Mouse (Mus musculus): ENCODE measurements around the gene Gm20388. TPM values are rescaled to one million over a fixed set of nuclear protein-coding genes. Genes with fewer than 3 reads are reported as not detected.
A peak's percentile ranks its signal among the peaks of the same experiment; 100 is the strongest.

The Gm20388 gene
- total RNA-seq, 1 experiment from 2014 or later, result 3.6 TPM

DNA sequence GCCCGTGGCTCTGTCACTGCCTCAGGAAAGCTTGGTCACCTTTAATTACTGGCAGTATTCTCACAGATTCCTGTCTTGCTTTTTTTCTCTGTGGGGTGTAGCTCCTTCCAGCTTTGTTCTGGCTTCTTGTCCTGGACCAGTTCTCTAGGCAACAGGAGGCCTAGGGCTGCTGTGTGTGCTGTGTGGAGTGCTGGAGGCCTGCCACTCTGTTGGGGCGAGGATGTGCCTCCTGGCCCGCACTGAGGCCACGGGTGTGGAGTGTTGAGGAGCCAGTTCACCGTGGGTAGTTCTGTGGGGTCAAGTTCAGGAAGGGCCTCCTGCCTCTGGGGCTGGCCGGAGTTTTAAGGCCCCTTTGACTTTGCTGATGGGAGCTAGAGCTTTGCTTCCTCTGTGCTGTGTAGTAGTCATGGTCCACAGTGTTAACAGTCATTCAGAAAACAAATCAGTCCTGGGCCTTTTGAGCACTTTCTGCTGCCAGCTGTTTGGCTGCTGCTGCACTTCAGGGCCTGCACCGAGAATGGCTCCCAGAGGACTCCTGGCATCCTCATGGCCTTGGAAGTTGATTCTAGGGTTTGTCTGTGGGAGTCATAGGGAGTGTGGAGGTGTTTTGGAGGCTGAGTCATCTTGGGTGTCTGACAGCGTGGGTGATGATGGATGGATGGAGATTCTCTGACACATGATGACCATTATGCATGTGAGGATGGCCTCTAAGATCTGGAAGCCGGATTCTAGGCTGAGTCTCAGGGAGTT lies 2080.0 kb downstream of the Gm20388 start:
- peak; percentile 30 for DNase-seq

- no peak for DNase-seq
These were observed 2081.0 kb downstream of the Gm20388 start for GRCm38 (mm10) chr8:121991611-121992010.

GRCm38 (mm10) chr8:121992911-121993310 lies 2082.3 kb downstream of the Gm20388 start:
- DNase-seq, result no peak

- no peak for DNase-seq
These were observed 2084.5 kb downstream of the Gm20388 start for GRCm38 (mm10) chr8:121995112-121995511.

- no peak for DNase-seq
These were observed 2085.3 kb downstream of the Gm20388 start for GRCm38 (mm10) chr8:121995895-121996294.

GRCm38 (mm10) chr8:121998631-121999030 lies 2088.0 kb downstream of the Gm20388 start:
- no peak for DNase-seq

GRCm38 (mm10) chr8:121999211-121999610 lies 2088.6 kb downstream of the Gm20388 start:
- DNase-seq, result no peak

GRCm38 (mm10) chr8:122001339-122002115 lies 2090.9 kb downstream of the Gm20388 start:
- DNase-seq, result no peak

- no peak for DNase-seq
These were observed 2093.0 kb downstream of the Gm20388 start for GRCm38 (mm10) chr8:122003646-122004045.

DNA sequence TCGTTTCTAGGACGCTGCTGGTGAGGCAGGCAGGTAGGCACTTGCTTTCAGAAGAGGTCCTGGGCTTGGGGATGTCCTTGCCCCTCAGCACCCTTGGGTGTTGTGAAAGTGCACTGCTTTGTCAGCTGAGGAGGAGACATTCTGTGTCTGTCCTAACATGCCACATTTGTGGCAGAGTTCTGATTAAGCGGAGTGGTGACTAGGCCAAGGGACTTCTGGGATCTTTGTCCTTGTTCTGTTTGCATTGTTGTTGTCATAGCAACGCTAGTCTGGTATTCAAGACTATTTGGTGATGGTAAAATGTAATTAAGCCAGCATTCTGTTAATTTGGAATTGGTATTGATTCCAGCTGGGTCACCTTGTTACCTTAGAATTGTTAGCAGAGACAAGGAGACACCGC lies 2093.5 kb downstream of the Gm20388 start:
- DNase-seq, result no peak

DNA sequence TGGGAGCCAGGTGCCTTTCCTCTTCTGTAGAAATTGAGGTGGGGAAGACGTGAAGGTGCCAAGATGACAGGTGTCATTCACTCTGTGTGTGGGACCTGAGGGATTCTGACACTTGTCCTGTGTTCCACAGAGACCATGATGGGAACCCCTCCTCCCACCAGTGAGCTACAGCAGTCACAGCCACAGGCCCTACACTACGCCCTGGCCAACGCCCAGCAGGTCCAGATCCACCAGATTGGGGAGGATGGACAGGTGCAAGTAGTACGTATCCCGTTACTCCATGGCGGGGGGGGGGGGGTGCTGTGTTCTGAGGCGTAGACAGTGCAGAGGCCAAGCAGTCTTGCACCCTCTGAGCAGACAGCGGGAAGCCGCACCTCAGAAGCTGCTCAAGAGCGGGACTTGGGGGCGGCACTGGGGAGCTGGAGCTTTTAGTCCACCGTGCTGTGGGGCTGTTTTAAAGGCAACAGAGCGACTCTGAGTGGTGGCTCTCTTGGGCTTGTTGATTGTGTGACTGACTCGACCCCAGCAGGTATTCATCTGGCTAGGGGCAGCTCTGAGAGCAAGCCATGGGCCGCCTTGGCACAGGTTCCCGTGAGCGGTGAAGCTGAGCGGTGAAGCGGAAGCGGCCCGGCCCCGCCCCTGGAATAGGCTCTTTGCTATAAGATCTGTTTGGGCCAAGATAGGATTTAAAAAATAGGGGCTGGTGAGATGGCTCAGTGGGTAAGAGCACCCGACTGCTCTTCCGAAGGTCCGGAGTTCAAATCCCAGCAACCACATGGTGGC lies 2095.0 kb downstream of the Gm20388 start:
- DNase-seq, result no peak

- DNase-seq, result no peak
These were observed 2096.2 kb downstream of the Gm20388 start for GRCm38 (mm10) chr8:122006688-122007484.

DNA sequence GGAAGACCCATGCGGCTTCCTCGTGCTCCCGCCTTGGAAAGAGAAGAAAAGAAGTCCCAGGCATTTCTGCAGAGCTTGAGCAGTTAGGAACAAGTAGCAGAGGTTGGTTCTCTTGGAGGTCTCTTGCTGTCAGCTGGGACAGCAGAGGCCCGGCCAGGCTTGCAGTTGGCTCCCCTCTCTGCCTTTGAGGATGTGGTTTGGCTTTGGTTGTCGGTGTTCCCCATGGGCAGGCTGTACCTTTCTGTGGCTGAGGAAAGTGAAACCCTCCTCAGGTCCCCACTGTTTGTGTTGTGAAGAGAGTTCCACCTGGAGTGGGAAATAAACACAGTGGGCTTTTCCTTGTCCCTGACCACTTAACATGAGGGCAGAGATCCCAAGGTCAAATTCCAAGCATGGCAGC lies 2097.8 kb downstream of the Gm20388 start:
- no peak for DNase-seq

DNA sequence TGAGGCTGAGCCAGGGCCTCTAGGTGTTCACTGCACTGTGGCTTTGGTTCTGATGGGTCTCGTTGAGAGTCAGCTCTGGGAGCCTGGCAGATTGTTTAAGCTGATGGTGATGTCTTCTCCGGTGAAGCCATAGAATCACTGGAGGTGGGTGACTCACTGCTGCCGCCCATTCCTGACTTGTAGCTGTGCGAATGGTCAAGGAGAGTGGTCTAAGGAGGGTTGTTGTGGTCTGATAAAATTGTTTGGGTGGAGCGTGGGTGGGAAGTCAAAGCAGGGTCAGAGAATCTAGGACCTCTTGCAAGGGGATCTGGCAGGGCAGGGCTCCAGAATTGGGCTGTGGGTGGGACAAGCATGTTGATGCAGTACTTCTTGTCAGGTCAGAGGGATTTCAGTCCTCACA lies 2100.0 kb downstream of the Gm20388 start:
- DNase-seq, result no peak

DNA sequence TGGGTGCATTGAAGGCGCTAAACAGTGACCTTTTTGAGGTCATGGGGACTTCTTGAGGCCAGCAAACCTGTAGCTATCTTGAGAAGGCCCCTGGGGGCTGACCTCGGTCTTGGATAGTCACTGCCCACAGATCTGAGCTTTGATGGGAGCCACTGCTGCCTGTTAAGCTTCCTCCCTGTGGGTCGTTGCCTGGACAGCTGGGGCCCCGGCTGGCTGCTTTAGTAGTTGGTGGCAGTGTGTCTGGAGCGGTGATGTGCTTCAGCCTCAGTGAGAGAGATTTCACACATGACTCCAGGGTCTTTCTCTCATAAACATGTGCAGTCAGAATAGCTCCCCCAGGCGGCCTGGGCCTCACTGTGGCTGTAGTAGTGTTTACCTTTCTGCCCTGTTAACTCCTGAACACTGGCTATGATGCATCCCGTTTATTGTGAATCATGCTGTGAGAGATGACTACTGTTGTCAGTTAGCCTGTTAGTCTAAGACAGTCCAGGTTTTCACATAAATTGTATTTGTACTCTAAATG lies 2100.5 kb downstream of the Gm20388 start:
- no peak for DNase-seq

DNA sequence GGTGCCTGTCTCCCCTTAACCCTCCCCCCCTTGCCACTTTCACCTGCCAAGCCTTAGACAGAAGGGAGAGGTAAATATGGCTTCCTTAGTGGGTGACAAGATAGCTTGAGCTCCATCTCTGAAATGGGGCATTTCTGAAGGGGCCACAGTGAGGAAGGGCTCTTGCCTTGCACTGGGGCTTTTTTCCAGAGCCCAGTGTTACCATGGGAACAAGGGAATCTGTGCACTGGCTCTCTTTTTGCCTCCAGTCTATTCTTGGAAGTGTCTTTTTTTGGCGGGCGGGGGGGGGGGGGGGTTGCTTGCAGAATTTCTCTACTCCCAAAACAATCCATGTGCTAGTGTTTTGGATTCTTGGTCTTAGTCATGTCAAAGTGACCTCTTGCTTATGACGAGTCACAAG lies 2104.0 kb downstream of the Gm20388 start:
- DNase-seq, result no peak

DNA sequence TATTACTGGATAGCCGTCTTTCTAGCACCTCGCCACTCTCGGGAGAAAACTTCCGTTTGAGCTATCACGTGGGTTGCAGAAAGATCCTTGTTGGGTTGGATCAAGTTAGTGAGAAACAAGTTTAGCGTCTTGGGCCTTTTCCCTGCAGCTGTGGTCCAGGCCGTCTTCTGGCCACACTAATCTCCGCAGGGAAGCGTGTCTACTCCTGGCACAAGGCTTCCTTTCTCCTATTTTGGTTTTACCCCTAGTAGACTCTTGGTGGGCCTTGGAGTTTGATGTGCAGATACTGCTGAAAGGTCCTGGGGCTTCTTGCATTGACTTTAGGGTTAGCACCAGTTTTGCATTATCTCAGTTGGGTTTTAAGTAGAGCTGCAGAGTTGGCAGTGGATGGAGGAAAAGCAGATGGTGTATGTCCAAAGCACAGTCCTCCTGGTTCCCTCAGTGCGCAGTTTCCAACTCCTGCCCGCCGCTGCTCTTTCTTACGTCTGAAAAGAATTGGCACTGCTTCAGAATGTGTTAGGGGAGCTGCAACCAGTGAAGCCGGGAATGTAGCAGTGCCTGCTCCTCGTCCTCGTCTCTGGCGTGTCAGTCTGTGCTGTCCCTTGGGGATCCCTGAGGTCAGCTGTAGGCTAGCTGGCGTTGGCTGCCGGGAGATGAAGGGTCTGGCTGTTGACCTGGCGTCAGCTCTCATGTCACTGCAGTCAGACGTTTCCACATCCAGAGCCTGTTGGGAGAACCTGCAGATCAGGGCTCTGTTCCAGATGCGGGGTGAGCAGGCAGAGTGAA lies 2107.6 kb downstream of the Gm20388 start:
- no peak for DNase-seq

DNA sequence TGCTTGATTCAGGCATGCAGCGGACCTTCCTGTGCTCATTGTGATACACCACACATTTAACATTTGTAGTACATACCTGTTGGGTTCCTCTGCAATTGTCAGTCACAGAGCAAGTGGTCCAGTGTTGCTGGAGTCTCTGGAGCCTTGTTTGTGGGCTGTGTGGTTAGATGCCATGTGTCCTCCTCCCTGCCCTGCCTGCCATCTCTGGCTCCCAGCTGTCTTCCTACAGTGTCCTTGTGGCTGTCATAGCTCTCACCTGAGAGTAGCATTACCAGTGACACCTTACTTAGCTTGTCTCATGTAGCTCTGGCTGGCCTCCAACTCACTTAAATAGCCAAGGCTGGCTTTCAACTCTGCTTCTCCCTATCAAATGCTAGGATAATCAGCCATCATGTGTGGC lies 2108.5 kb downstream of the Gm20388 start:
- no peak for DNase-seq

DNA sequence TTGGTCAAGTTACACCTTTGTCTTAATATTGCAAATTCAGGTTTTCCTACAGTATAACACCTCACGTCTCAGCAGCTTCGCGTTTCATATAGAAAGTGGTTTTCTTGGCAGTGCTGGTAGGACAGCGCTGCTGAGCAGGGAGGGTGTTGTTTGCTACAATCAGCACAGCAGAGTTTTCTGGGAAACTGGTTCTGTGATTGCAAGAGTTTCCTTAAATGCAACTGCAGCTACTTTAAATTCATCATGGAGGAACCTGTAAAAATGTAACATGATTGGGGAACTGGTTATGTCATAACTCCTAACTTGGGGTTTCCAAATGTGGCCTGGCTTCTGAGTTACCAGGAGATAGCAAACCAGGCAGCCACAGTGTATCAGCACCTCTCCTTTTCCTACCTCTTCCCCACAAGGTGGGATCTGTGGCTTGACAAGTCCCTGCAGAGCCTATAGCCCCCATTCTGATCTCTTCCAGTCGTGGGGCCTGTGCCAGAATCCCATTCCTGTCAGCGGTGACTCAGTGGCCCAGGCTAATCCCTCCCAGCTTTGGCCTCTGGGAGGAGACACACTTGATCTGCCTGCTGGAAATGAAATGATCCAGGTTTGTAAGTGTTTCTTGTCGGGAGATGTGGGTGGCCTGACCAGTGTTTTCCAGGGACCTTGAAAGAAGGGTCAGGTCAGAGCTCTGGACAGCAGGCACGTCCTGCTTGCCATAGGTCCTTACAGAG lies 2109.6 kb downstream of the Gm20388 start:
- DNase-seq, result no peak

- no peak for DNase-seq
These were observed 2111.1 kb downstream of the Gm20388 start for GRCm38 (mm10) chr8:122021725-122022124.
